Comparison of ENCODE assay signal across 9 mouse cellular contexts in genomic region chr6:6622846-6623749, GRCm38 (mm10). TPM values are rescaled to one million over a fixed set of nuclear protein-coding genes. Genes with fewer than 3 reads are reported as not detected.
DNase-seq lines count a peak whose midpoint lies in the region; ATAC-seq lines count a peak whose summit lies in the region.
"Had no signal": no experiment of that assay in that cellular context is flagged by ENCODE, and none has a peak within 500 bp of the region (broad histone marks: within the 10 kb centered on the region; RNA-seq: fewer than 3 reads in every experiment).

No protein-coding gene starts in this region.

- H3K4me1 ChIP-seq in kidney, embryonic 14.5 days (ENCODE audit: control insufficient read depth, insufficient read depth, low read length) = no peaks in the 10 kb centered on the region

- no peak overlapping the region for H3K4me2 ChIP-seq in kidney, embryonic 14.5 days (replicated peaks; ENCODE audit: low read depth, low read length)

- H3K9me3 ChIP-seq in kidney, embryonic 14.5 days (ENCODE audit: control insufficient read depth, low read length) = no peaks in the 10 kb centered on the region; the same call in 1 of the 2 replicates

- peak; percentile 12 for DNase-seq in kidney, adult 11 months
- peak; percentile 7 for DNase-seq in ZHBTc4 (ENCODE audit: low read depth, low spot score)
- DNase-seq in cerebellum, adult 9-11 months = peak; percentile 3
- DNase-seq in heart, postnatal 4 days = peak; percentile 61
- peak; percentile 36 for DNase-seq in lung, postnatal 14 days
- DNase-seq in thymus, postnatal 36 days = no peak
- DNase-seq in embryo, embryonic 9.5 days (ENCODE audit: extremely low spot score) = no peak

- H3K36me3 ChIP-seq in kidney, embryonic 14.5 days (ENCODE audit: control insufficient read depth, insufficient read depth, low read length) = no peaks in the 10 kb centered on the region

- no peaks in the 10 kb centered on the region for H3K27me3 ChIP-seq in kidney, embryonic 14.5 days (ENCODE audit: control insufficient read depth, insufficient read depth, low read length)

- no peak overlapping the region for H3K4me3 ChIP-seq in kidney, embryonic 14.5 days (ENCODE audit: low read length)

- H3K9ac ChIP-seq in kidney, embryonic 14.5 days (ENCODE audit: low read depth, low read length) = no peak overlapping the region

- ATAC-seq in kidney, embryonic 14.5 days (ENCODE audit: low FRiP score, low TSS enrichment) = no peak

- no peak overlapping the region for H3K27ac ChIP-seq in kidney, embryonic 14.5 days (ENCODE audit: low read depth, low read length)
- H3K27ac ChIP-seq: macrophage had no signal

- 66% methylated on average over 16 of the region's 16 CpGs for WGBS in kidney, embryonic 14.5 days

RNA-seq across cellular contexts. Expression of gene Sem1, which starts 44.6 kb away (rescaled TPM):
- polyA plus RNA-seq in kidney, embryonic 14.5 days (2014; fragmentation: Nextera tagmentation; extraction: Ambion mirVana) = 256 and 375 TPM in 2 replicates
- total RNA-seq in heart, postnatal 4 days (2021) = 100 to 1,000 TPM; 105 to 109 TPM

Comparison
In these comparisons a context has a peak if more than half of its experiments do, and no peak if none do; other contexts are left out.
1. DNase-seq: peak in kidney, adult 11 months (single experiment), ZHBTc4 (single experiment), cerebellum, adult 9-11 months (single experiment), heart, postnatal 4 days (single experiment) and lung, postnatal 14 days (single experiment); none in thymus, postnatal 36 days (0 of 2) and embryo, embryonic 9.5 days (single experiment).